Comparison of ENCODE assay signal across 8 mouse cellular contexts in the genomic region with DNA sequence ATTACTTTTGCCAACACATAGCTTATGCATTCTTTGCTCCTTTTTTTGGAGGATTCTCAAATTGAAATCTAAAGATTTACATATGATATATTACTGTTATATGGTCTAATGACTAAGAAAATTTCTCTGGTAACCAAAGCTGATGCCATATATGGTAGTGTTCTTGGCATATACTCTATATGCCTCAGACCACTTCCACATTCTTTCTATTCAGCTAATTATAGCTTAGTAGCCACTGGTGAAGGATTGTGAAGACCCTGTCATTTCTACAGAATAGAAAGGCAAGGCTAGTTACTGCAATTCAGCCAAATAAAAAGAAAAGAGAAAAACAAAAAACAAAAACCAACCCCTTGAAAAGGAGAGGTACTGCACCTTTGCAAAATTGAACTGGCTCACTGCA. TPM values are rescaled to one million over a fixed set of nuclear protein-coding genes. Genes with fewer than 3 reads are reported as not detected.
A peak's percentile ranks its signal among the peaks of the same experiment; 100 is the strongest.
DNase-seq lines count a peak whose midpoint lies in the region; ATAC-seq and TF ChIP-seq lines count a peak whose summit lies in the region.

No protein-coding gene starts in this region.

- H3K27me3 ChIP-seq in heart, embryonic 10.5 days (ENCODE audit: insufficient read depth, poor library complexity, severe bottlenecking): no peaks in the 10 kb centered on the region
- H3K27me3 ChIP-seq in CH12.LX (replicated peaks): no peaks in the 10 kb centered on the region
- no peaks in the 10 kb centered on the region for H3K27me3 ChIP-seq in forebrain, embryonic 16.5 days (replicated peaks; ENCODE audit: control insufficient read depth, insufficient read depth, low read length)
- H3K27me3 ChIP-seq in liver, postnatal 0 days (ENCODE audit: insufficient read depth, low read length): no peaks in the 10 kb centered on the region

- peak overlapping the region; percentile 94 for H3K27ac ChIP-seq in heart, embryonic 10.5 days
- H3K27ac ChIP-seq in CH12.LX (ENCODE audit: insufficient read depth, low read depth): no peak overlapping the region
- H3K27ac ChIP-seq in forebrain, embryonic 16.5 days (ENCODE audit: low read length): no peak overlapping the region
- peak overlapping the region; percentile 24; the same call in 1 of the 2 replicates for H3K27ac ChIP-seq in liver, postnatal 0 days (ENCODE audit: low read depth)

- intact Hi-C loops in heart, postnatal 14 days (cut with DNase I): no loop called here

- DNase-seq in heart, embryonic 10.5 days (ENCODE audit: low spot score): no peak
- no peak for DNase-seq in heart, postnatal 14 days
- no peak for DNase-seq in CH12.LX (ENCODE audit: extremely low read depth)
- DNase-seq in liver, postnatal 0 days: no peak
- no peak for DNase-seq in frontal cortex, postnatal 10 days (ENCODE audit: low spot score in 2 of 2)
- DNase-seq in embryo, embryonic 11 days: no peak
- DNase-seq in cerebellum, postnatal 36 days: no peak

- H3K36me3 ChIP-seq in heart, embryonic 10.5 days: peaks cover 22% of the 10 kb centered on the region
- H3K36me3 ChIP-seq in CH12.LX (replicated peaks in 1 of 2; ENCODE audit: control insufficient read depth in 1 of 2, insufficient read depth in 1 of 2, low read length in 1 of 2): peaks cover 10 to 57% of the 10 kb centered on the region in 2 experiments
- H3K36me3 ChIP-seq in forebrain, embryonic 16.5 days (ENCODE audit: control insufficient read depth, insufficient read depth): no peaks in the 10 kb centered on the region
- peaks cover 13% of the 10 kb centered on the region; the same call in 1 of the 2 replicates for H3K36me3 ChIP-seq in liver, postnatal 0 days (replicated peaks; ENCODE audit: insufficient read depth, low read length)

- dilution Hi-C loops in CH12.LX (cut with MboI; ENCODE audit: extremely low pct_ligation_motif_present, extremely low pct_unique_long_range_greater_than_20kb, low sequenced_read_pairs): no loop called here

- in situ Hi-C loops in CH12.LX (cut with MboI; ENCODE audit: low pct_ligation_motif_present, low pct_unique_long_range_greater_than_20kb, low sequenced_read_pairs): loop anchor here (25.0 kb wide), 1 partner anchor 290 kb away; no protein-coding TSS in a partner anchor

- H3K9ac ChIP-seq in CH12.LX (ENCODE audit: insufficient read depth, low read depth): peak overlapping the region; percentile 97
- H3K9ac ChIP-seq in forebrain, embryonic 16.5 days (replicated peaks; ENCODE audit: low read depth, low read length): peak overlapping the region; percentile 18; the same call in 1 of the 2 replicates
- peak overlapping the region; percentile 53; the same call in 1 of the 2 replicates for H3K9ac ChIP-seq in liver, postnatal 0 days (replicated peaks)

- H3K79me2 ChIP-seq in CH12.LX (replicated peaks; ENCODE audit: control insufficient read depth, extremely low read depth, insufficient read depth, poor library complexity, severe bottlenecking): peaks cover 68% of the 10 kb centered on the region

- no peak for TF ChIP-seq RAD21 in CH12.LX (IDR thresholded peaks at IDR 0.05; ENCODE audit: low read depth, low read length)

- peak overlapping the region; percentile 82 for H3K4me3 ChIP-seq in heart, embryonic 10.5 days
- peak overlapping the region; percentile 59 to 76 (median 66) for H3K4me3 ChIP-seq in CH12.LX (replicated peaks in 1 of 3; ENCODE audit: low read depth in 2 of 3, low read length in 2 of 3, poor library complexity in 1 of 3)
- H3K4me3 ChIP-seq in forebrain, embryonic 16.5 days (replicated peaks; ENCODE audit: low read length): peak overlapping the region; percentile 46
- H3K4me3 ChIP-seq in liver, postnatal 0 days (ENCODE audit: low read depth, low read length): peak overlapping the region; percentile 94

- H3K4me2 ChIP-seq in CH12.LX (ENCODE audit: insufficient read depth, low read depth, poor library complexity, severe bottlenecking): peak overlapping the region; percentile 100
- peak overlapping the region; percentile 86 for H3K4me2 ChIP-seq in forebrain, embryonic 16.5 days (ENCODE audit: low read length)
- H3K4me2 ChIP-seq in liver, postnatal 0 days (ENCODE audit: low read depth, low read length): peak overlapping the region; percentile 72

- peaks cover 12% of the 10 kb centered on the region for H3K4me1 ChIP-seq in heart, embryonic 10.5 days
- peaks cover 3 to 45% of the 10 kb centered on the region in 2 experiments; a peak in 3 of 4 replicates for H3K4me1 ChIP-seq in CH12.LX (ENCODE audit: control insufficient read depth in 1 of 2, insufficient read depth in 2 of 2)
- peaks cover 52% of the 10 kb centered on the region for H3K4me1 ChIP-seq in forebrain, embryonic 16.5 days (replicated peaks; ENCODE audit: control insufficient read depth, insufficient read depth, low read length)
- peaks cover 35% of the 10 kb centered on the region for H3K4me1 ChIP-seq in liver, postnatal 0 days (ENCODE audit: insufficient read depth)

- no peak for TF ChIP-seq EP300 in CH12.LX (IDR thresholded peaks at IDR 0.05; ENCODE audit: low read length)
- no peak for TF ChIP-seq EP300 in liver, postnatal 0 days (IDR thresholded peaks at IDR 0.05; ENCODE audit: low read depth)

- no peak for TF ChIP-seq CTCF in CH12.LX (conservative IDR thresholded peaks at IDR 0.05 in 1 of 2, IDR thresholded peaks at IDR 0.05 in 1 of 2; ENCODE audit: low read depth in 2 of 2, low read length in 2 of 2)
- no peak for TF ChIP-seq CTCF in liver, postnatal 0 days (IDR thresholded peaks at IDR 0.05; ENCODE audit: low read depth)

- no peak for TF ChIP-seq POLR2A in CH12.LX (IDR thresholded peaks at IDR 0.05; ENCODE audit: low read depth, low read length)

- no peak for ATAC-seq in forebrain, embryonic 16.5 days
- no peak for ATAC-seq in liver, postnatal 0 days

- no peaks in the 10 kb centered on the region for H3K9me3 ChIP-seq in heart, embryonic 10.5 days
- H3K9me3 ChIP-seq in CH12.LX (replicated peaks; ENCODE audit: low read length): no peaks in the 10 kb centered on the region
- no peaks in the 10 kb centered on the region for H3K9me3 ChIP-seq in forebrain, embryonic 16.5 days (ENCODE audit: control insufficient read depth, low read length)
- H3K9me3 ChIP-seq in liver, postnatal 0 days (ENCODE audit: low read length): no peaks in the 10 kb centered on the region

TF ChIP-seq in CH12.LX, 34 proteins besides CTCF, POLR2A, EP300 and RAD21:
- TF ChIP-seq ZNF384 (IDR thresholded peaks at IDR 0.05; ENCODE audit: low read depth, low read length): no peak
- no peak for TF ChIP-seq KAT2A (IDR thresholded peaks at IDR 0.05; ENCODE audit: insufficient replicate concordance, low read length)
- no peak for TF ChIP-seq MAZ (IDR thresholded peaks at IDR 0.05; ENCODE audit: low read depth, low read length)
- TF ChIP-seq ZMIZ1 (IDR thresholded peaks at IDR 0.05; ENCODE audit: low read depth, low read length): no peak
- no peak for TF ChIP-seq MEF2A (IDR thresholded peaks at IDR 0.05; ENCODE audit: borderline replicate concordance, low read depth, low read length)
- TF ChIP-seq SIN3A (IDR thresholded peaks at IDR 0.05; ENCODE audit: low read length): no peak
- TF ChIP-seq POLR2AphosphoS2 (IDR thresholded peaks at IDR 0.05; ENCODE audit: low read depth, low read length): no peak
TF ChIP-seq in CH12.LX: peak in this region for 0.

RNA-seq across cellular contexts. Expression of a gene that starts 3.6 kb away (rescaled TPM):
- polyA plus RNA-seq in heart, embryonic 10.5 days (2016; fragmentation: Nextera tagmentation; extraction: Ambion mirVana): 21.0 and 24.4 TPM in 2 replicates
- 10 to 100 TPM; 49.6 to 53.0 TPM for total RNA-seq in heart, postnatal 14 days (2021)
- 19.3 and 29.7 TPM in 2 replicates for total RNA-seq in CH12.LX (2012; rRNA removed)
- total RNA-seq in CH12.LX (2014; rRNA removed): 45.2 and 50.5 TPM in 2 replicates
- polyA plus RNA-seq in CH12.LX (2012; ENCODE audit: insufficient read length, low read depth): 35.0 and 42.4 TPM in 2 replicates
- 14.4 and 16.7 TPM in 2 replicates for polyA plus RNA-seq in forebrain, embryonic 16.5 days (2015; fragmentation: Nextera tagmentation; extraction: Ambion mirVana)
- 5.6 and 6.1 TPM in 2 replicates for polyA plus RNA-seq in liver, postnatal 0 days (2015; fragmentation: Nextera tagmentation; extraction: Ambion mirVana)

RNA-seq across cellular contexts. Expression of a gene that starts 27.8 kb away (rescaled TPM):
- 303 and 415 TPM in 2 replicates for polyA plus RNA-seq in heart, embryonic 10.5 days (2016; fragmentation: Nextera tagmentation; extraction: Ambion mirVana)
- total RNA-seq in heart, postnatal 14 days (2021): 10 to 100 TPM; 57.1 to 59.4 TPM
- total RNA-seq in CH12.LX (2012; rRNA removed): 51.4 and 73.2 TPM in 2 replicates
- total RNA-seq in CH12.LX (2014; rRNA removed): 37.8 and 46.6 TPM in 2 replicates
- polyA plus RNA-seq in CH12.LX (2012; ENCODE audit: insufficient read length, low read depth): 63.7 and 67.6 TPM in 2 replicates
- polyA plus RNA-seq in forebrain, embryonic 16.5 days (2015; fragmentation: Nextera tagmentation; extraction: Ambion mirVana): 438 and 507 TPM in 2 replicates
- 135 and 137 TPM in 2 replicates for polyA plus RNA-seq in liver, postnatal 0 days (2015; fragmentation: Nextera tagmentation; extraction: Ambion mirVana)

RNA-seq across cellular contexts. Expression of a gene that starts 48.7 kb away (rescaled TPM):
- polyA plus RNA-seq in heart, embryonic 10.5 days (2016; fragmentation: Nextera tagmentation; extraction: Ambion mirVana): 0.69 and 1.6 TPM in 2 replicates
- total RNA-seq in heart, postnatal 14 days (2021): 1 to 10 TPM; 1.9 to 3.2 TPM
- total RNA-seq in CH12.LX (2012; rRNA removed) (279 and 335 TPM in 2 replicates), CH12.LX (2014; rRNA removed) (265 and 268 TPM in 2 replicates)
- polyA plus RNA-seq in CH12.LX (2012; ENCODE audit: insufficient read length, low read depth): 279 and 284 TPM in 2 replicates
- polyA plus RNA-seq in forebrain, embryonic 16.5 days (2015; fragmentation: Nextera tagmentation; extraction: Ambion mirVana): 0.20 and 0.60 TPM in 2 replicates
- polyA plus RNA-seq in liver, postnatal 0 days (2015; fragmentation: Nextera tagmentation; extraction: Ambion mirVana): 8.2 and 9.4 TPM in 2 replicates

RNA-seq across cellular contexts. Expression of a gene that starts 56.8 kb away (rescaled TPM):
- 4,882 and 5,148 TPM in 2 replicates for polyA plus RNA-seq in heart, embryonic 10.5 days (2016; fragmentation: Nextera tagmentation; extraction: Ambion mirVana)
- 100 to 1,000 TPM; 500 to 603 TPM for total RNA-seq in heart, postnatal 14 days (2021)
- total RNA-seq in CH12.LX (2012; rRNA removed) (8,867 and 10,240 TPM in 2 replicates), CH12.LX (2014; rRNA removed) (9,428 and 9,904 TPM in 2 replicates)
- 5,045 and 5,764 TPM in 2 replicates for polyA plus RNA-seq in CH12.LX (2012; ENCODE audit: insufficient read length, low read depth)
- 3,622 and 3,688 TPM in 2 replicates for polyA plus RNA-seq in forebrain, embryonic 16.5 days (2015; fragmentation: Nextera tagmentation; extraction: Ambion mirVana)
- polyA plus RNA-seq in liver, postnatal 0 days (2015; fragmentation: Nextera tagmentation; extraction: Ambion mirVana): 2,313 and 2,332 TPM in 2 replicates

Comparison
In these comparisons a context has a peak if more than half of its experiments do, and no peak if none do; other contexts are left out.
1. H3K27ac ChIP-seq: peak in heart, embryonic 10.5 days (single experiment) and liver, postnatal 0 days (single experiment); none in CH12.LX (single experiment) and forebrain, embryonic 16.5 days (single experiment).
2. H3K9ac ChIP-seq: peak in every context shown above with its lines; median percentile 97 in CH12.LX; 53 in liver, postnatal 0 days; 18 in forebrain, embryonic 16.5 days.
3. RNA of a gene that starts 48.7 kb away (polyA plus RNA-seq): 279 to 284 TPM in CH12.LX; 8.2 to 9.4 TPM in liver, postnatal 0 days, 0.69 to 1.6 TPM in heart, embryonic 10.5 days and 0.20 to 0.60 TPM in forebrain, embryonic 16.5 days; every median in the first group is over 10 times any median in the second.
4. Peak in every context shown above with its lines, with median percentiles within 50 percentile points of each other: H3K4me3 ChIP-seq and H3K4me2 ChIP-seq.